Mouse (Mus musculus) B cell, adult 2 months (primary cell): ENCODE measurements around the gene Suz12.
A peak's percentile ranks its signal among the peaks of the same experiment; 100 is the strongest.
"Not testable (repeated sequence)": the region's sequence is repeated elsewhere in the genome, so short reads cannot be mapped to it uniquely, and the experiment has no call there.

ENCODE experiments used
- DNase-seq, 2 experiments: peaks; one replicate each; pipeline ENCODE4 v3.0.0; 2022

Suz12 gene

DNA sequence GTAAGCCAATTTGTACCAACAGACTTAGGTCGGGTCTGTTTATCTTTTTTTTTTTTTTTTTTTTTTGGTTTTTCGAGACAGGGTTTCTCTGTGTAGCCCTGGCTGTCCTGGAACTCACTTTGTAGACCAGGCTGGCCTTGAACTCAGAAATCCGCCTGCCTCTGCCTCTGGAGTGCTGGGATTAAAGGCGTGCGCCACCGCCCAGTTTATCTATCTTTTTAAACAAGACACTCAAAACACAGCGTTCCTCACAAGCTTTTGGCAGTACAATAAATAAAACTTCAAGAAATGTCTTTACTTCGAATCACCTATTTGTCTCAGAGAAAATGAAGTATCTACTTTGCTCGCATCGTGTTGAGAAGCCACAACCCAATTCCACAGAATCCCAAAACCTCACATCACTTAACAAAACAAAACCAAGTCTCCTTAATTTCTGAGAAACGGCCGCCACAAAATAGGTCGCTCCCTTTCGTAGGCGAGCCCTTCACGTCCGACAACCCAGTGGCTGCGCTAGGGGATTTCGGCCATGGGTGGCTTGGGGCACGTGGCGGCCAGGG lies 793 bp upstream of the Suz12 start:
- no peak for DNase-seq

DNA sequence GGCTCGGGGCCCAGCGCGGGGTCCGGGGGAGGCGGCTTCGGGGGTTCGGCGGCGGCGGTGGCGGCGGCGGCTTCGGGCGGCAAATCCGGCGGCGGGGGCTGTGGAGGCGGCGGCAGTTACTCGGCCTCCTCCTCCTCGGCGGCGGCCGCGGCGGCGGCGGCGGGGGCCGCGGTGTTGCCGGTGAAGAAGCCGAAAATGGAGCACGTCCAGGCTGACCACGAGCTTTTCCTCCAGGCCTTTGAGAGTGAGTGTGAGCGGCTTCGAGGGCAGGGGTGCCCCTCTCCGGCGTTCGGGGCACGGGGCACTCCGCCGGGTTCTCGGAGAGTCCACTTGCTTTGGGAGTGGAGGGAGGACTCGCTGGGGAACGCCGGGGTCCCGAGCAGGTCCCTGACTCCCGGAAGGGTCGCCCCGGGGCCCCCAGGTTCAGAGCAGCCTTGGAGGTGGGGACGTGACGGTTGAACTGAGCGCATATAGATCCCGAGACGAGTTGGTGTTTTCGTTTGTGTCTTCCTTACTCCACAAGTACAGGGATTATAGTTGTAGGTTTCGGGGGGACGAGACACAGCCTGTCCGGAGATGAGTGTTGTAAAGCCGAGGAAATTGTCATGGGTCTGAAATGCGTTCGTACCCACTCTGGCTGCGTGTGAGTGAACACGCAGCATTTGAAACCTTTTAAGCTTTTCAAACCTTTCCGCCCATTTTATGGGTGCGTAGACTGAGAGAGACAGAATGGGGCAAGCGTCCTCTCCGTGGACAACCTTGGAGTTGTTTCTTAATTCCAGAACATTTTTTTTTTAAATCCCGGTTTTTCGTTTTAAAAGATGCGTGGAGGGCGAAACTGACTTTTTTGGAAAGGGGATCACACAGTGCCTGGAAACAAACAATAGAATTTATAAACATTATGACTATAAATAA lies 707 bp downstream of the Suz12 start:
- DNase-seq = no peak

DNA sequence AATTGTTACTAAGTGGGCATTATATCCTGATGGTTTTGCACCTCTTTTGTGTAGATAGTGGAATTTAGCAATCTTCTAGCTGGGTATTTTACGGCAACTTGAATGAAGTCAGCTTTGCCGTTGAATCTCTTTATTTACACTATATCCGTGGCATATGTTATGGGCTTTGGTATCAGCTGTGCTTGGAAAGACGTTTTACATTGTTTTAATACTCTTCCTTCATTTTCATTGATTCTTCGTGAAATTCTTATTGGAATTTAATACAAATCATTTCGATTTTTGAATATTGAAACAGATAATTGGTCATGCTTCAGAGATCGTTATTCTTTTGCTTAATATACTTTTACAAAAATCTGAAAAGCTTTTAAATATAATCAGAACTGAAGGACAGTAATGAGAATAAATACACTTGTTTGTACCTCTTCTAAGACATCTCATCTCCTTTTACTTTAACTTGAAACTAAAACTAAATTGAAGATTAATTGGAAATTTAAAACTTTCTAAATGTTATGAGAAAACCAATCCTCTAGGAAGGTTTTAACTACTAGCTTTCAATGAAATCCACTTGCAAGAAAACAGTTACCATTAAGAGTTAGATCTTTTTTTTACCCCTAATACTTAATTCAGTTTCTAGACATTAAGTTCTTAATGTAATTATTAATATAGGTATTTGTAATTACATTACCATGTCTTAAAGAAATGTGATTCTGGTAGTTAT lies 1.5 kb downstream of the Suz12 start:
- DNase-seq = no peak

DNA sequence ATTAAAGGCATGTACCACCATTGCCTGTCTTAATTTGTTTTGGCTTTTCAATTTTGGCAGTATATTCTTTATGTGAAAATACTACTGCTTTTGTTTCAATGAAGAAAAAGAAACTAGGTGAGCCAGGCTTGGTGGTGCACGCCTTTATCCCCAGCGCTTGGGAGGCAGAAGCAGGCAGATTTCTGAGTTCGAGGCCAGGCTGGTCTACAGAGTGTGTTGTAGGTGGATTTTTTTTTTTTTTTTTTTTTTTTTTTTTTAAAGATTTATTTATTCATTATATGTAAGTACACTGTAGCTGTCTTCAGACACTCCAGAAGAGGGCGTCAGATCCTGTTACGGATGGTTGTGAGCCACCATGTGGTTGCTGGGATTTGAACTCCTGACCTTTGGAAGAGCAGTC lies 23.6 kb downstream of the Suz12 start:
- not testable (repeated sequence) for DNase-seq

DNA sequence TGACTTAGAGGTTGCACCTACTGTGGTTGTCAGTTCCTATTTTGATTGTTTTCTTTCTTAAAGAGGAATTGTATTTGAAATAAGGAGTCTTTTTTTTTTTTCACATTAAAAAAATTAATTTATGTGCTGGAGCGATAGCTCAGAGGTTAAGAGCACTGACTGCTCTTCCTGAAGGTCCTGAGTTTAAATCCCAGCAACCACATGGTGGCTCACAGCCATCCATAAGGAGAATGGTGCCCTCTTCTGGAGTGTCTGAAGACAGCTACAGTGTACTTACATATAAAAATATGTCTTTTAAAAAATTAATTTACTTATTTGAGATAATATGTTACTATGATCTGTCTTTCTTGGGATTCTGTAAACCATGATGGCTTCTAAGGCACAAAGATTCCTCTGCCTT lies 26.9 kb downstream of the Suz12 start:
- DNase-seq = no peak

DNA sequence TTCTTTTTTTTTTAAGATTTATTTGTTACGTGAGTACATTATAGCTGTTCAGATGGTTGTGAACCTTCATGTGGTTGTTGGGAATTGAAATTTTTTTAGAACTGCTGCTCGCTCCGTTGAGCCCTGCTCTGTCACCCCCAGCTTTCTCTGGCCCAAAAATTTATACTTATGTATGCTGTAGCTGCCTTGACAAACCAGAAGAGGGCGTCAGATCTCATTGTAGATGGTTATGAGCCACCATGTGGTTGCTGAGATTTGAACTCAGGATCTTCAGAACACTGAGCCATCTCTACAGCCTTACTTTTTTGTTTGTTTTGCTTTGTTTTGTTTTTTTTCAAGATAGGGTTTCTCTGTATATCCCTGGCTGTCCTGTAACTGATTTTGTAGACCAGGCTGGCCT lies 28.4 kb downstream of the Suz12 start:
- no peak for DNase-seq

DNA sequence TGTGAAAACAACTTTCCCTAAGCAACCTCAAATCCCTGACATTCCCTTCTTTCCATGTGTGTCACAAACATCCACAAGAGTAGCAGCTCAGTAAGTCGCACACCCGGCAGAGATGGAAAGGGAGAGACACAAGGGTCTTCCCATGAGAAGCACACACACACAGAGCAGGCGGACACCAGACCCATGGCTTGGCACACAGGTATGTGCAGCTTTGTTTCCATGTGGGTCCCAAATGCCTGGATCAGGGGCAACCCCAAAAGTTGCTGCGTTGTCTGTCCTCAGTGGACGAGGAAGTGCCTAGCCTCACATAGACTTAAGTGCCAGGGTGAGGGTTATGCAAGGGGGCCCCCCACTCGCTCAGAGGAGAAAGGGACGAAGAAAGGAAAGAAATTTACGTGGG lies 44.6 kb downstream of the Suz12 start:
- no peak for DNase-seq

DNA sequence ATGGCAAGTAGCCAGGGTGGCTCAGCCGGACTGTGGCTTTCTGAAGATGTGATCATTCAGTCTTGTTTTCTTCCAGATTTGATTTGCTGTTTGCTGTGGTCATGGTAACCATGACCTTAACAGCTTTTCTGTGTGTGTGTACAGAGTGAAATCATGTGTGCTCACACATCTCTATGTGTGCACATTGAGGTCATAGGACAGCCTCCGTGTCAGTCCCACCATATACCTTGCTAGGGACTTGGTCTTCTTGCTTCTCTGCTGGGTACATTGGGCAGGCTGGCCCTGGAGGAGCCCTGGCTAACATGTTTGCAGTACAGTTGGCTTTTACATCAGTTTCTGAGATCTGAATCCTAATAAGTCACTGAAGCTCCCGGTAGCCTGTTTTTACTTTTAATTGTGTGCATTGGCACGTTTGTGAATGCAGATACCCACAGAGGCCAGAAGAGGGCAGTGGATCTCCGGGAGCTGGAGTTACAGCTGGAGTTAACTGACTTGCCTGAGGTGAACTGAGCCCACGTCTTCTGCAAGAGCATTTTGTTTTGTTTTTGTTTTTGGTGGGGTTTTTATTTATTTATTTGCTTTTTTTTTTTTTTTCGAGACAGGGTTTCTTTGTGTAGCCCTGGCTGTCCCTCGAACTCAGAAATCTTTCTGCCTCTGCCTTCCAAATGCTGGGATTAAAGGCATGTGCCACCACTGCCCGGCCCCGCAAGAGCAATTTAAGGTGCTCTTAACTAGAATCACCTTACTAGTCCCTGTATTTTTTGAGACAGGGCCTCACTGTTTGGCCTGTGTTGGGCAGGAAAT lies 49.9 kb downstream of the Suz12 start:
- peak; percentile 66 to 70 for DNase-seq

DNA sequence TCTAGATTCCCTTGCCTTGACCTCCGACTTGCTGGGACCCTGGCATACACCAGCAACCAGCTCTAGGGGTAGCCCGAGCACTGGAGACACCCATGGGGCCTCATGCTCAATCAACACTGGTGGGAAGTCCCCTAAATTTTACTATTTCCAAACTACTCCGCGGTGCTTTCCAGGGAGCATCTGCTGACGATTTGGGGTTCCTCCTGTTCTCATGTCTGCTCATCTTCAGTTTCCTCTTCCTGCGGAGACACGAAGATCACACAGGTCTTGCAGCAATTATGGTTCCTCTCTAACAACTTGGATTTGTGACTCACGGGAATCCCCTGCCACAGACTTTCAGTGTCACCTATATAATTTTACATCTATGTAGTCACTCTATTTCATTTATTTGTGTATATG lies 50.5 kb downstream of the Suz12 start:
- DNase-seq = peak in 1 of 2 experiments; percentile 6

DNA sequence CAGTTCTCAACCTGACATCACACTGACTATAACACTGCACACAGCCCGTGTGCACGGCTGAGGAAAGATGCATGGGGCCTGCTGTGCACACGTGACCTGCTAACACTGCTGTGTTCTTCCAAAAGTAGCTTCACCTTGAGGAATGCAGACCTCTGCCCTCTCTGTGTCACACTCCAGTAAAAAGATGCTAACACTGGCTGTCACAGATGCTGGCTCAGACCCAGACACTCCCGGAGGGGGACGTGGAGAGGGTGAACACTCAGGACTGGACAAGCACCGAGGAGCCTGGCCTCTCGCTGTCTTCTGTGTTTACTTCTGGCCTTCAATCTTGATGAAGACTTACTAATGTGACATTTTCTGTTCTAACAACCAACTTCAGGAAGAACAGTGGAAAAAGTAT lies 54.0 kb downstream of the Suz12 start:
- DNase-seq = no peak

DNA sequence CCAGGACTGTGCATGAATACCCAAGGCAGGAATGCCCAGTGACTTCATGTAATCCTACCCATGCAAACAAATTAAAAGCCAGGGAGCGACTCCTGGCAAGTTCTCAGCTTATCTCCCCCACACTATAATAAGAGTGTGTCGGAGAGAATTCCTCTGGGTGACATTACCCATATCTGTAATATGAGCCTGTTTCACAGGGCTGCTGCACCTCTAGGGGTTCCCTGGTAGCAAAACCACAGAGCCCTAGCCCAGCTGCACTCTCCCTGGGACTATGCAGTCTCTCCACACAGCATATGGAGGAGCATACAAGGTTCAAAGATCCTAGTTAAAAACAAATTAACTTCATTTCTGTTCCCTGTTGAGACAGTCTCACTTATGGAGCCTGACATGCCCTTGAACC lies 57.2 kb downstream of the Suz12 start:
- no peak for DNase-seq

DNA sequence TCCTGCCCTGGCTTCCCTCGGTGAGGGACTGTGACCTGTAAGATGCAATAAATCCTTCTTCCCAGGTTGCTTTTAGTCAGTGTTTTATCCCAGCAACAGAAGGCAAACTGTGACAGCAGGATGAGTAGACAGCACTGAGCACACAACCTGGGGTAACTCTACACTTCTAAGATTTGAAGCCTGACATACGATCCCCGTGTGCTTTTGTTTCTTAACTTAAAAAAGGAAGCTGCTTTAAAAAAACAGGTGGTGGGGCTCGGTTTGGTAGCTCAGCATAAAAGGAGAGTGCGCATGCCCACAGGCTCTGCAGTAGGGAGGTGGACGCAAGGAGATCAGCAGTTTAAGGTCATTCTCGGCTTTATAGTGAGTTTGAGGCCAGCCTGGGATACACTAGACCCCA lies 59.5 kb downstream of the Suz12 start:
- DNase-seq = no peak

DNA sequence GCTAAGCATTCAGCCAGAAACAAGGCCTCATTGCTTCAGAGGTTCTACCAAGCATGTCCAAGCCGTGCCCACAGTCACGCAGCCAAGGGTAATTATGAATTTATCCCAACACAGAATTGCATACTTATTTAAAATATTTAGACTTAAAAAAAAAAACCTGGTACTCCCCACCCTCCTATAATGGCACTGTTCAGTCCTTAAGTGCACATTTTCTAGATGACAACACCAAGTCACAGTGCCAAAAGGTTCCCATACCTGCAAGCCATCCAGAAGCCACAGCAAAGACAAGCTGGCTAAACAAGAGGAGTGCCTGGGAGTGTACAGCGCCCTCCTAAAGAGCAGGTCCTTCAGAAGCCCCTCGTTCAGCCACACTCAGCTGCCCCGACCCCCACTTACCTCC lies 60.3 kb downstream of the Suz12 start:
- no peak for DNase-seq

DNA sequence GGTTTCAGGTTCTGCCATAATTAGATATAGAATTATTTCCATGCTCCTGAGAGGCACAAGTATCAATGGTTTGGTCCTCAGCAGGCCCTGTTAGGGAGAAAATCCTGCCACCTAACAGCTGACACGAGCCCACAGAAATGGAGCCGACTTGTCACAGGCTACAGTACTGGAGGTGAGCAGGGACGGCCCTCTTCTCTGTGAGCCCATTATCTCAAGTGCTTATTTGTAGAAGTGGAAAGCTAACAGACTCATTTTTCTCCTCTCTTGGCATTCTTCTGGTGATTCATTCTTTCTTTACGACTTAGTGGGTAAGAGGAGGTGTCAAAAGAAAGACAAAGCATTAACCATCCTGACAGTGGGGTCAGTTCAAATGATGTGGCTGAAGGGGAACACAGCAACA lies 61.8 kb downstream of the Suz12 start:
- no peak for DNase-seq

DNA sequence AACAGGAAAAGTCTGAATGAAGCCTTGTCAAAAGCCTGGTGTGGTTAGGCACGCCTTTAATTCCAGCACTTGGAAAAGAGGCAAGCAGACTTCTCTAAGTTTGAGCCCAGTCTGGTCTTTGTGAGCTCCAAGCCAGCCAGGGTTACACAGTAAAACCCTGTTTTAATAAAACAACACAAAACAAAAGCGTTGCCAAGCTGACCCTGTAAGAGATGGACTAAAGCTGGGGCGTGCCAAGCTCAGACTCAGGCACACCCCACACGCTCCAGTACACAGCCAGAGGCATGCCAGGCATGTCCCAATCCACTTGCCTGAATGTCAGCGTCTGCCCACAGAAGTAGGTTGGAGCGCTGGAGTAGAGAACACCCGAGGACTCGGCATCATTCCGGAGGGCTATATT lies 63.2 kb downstream of the Suz12 start:
- no peak for DNase-seq

DNA sequence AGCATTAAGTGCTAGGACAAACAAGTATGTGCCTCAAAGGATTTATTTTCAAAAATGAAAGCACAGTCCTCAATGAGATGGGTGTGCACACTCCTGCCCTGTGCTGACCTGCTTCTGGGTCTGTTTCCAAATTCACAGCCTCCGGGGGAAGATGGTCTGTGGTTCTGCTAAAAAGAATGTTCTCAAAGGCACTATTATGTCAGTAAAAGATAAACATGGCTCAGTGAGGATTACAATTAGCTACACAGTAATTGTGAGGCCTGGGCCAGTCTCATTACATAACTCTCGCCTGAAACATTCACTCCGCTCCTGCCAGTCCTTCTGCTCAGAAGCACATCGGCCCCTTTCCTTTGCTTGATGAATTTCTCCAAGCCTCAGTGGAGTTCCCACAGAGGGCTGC lies 69.3 kb downstream of the Suz12 start:
- no peak for DNase-seq

DNA sequence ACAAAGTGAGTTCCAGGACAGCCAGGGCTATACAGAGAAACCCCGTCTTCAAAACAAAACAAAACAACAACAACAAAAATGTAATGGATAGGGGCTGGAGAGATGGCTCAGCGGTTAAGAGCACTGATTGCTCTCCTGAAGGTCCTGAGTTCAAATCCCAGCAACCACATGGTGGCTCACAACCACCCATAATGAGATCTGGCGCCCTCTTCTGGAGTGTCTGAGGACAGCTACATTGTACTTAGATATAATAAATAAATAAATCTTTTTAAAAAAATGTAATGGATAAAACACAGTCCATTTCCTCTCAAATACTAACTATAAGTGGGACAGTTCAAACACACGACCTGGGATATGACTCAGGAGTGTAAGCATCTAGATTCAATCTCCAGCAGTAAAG lies 73.5 kb downstream of the Suz12 start:
- peak; percentile 59 to 63 for DNase-seq

DNA sequence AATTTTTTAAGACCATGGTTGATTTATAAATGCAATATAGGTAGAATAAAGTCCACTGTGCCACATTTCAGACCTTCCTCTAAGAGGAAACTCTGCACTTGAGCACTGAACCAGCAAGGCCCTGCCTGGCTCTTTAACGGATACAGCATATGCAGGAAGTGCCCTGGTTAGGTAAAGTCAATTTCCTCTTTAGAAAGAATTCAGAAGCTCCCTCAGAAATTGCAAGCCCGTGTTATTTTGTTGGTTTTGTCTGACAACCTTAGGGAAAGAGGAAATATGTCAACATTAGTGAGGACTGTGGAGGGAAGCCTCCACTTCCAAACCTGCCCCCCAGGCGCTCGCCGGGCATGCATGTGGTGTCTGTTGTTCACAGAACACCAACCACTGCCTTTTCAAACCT lies 74.7 kb downstream of the Suz12 start:
- DNase-seq = peak; percentile 59 to 65

DNA sequence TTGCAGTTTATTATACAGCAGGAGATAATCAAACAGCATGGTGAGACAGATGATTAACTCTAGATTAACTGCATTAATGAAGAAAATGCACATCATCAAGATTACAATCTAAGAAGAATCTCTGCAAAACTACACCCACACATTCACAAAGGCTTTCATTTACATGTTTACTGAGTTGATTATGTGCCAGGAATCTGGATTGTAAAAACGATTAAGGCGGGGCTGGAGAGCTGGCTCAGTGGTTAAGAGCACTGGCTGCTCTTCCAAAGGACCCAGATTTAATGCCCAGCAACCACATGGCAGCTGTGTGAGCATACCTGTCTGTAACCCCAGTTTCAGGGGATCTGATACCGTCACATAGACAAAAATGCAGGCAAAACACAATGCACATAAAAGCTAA lies 76.9 kb downstream of the Suz12 start:
- no peak for DNase-seq

DNA sequence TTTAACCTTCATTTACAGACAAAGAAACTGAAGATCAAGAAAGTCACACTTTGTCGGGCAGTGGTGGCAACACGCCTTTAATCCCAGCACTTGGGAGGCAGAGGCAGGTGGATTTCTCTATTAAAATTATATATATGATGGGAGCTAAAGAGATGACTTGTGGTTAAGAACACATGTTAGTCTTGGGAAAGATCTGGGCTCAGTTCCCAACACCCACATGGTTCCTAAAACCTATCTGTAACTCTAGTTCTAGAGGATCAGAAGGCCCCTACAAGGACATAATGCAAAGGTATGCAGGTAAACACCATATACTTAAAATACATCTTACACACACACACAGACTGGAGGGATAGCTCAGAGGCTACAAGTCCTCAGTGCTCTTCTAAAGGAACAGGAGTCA lies 78.1 kb downstream of the Suz12 start:
- no peak for DNase-seq

DNA sequence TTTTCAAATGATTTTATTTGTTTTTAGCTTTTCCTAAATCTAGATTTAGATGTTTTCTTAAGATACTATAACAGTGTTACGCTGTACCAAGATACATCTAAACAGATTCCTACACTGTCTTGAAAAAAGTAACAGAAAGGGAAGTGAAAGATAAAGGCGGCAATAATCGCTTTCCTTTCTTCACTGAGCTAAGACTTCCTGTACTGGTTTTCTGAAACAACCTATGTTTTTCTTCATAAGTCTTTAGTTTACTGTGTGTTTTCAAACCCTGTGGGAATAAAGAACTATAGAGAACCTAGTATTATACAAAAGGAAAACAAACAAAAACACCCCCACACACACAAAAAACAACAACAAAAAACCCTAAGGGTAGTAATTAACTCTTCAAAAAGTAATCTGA lies 79.5 kb downstream of the Suz12 start:
- DNase-seq = no peak

DNA sequence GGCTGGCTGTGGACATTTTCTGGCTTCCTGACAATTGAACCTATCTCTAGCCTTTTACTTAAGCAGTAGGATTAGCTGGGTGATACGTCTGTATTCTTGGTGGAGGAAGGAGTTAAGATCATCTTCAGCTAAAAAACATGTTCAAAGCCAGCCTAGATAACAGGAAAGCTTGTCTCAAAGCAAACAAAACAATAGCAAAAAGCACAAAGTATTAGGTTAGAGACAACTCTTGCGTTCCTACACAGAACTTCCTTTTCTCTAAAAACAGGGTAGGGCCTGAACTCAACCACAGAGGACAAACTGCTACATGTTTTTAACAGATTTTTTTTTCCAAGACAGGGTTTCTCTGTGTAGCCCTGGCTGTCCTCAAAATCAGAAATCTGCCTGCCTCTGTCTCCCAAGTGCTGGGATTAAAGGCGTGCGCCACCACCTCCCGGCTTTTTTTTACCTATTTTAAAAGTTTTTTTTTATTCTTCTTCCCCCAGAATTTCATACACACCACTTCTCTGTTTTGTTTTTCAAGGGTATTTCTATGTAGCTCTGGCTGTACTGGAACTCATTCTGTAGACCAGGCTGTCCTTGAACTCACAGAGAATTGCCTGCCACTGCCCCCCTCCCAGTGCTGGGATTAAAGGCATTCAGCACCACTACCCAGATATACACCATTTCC lies 82.8 kb downstream of the Suz12 start:
- peak in 1 of 2 experiments; percentile 32 for DNase-seq
